Mouse (Mus musculus) CH12.LX (cell line): ENCODE measurements around the gene Sgce. TPM values are rescaled to one million over a fixed set of nuclear protein-coding genes. Genes with fewer than 3 reads are reported as not detected.

Experiments used
- DNase-seq: peaks from one replicate; pipeline ENCODE4 v3.0.0-alpha.2; 2013; ENCODE audit errors: extremely low read depth
- H3K27ac ChIP-seq: 2 replicates; pipeline ENCODE4 v1.5.1; 2012; ENCODE audit warnings: low read depth, mild to moderate bottlenecking, control low read depth, moderate library complexity; ENCODE audit not compliant: insufficient read depth
- H3K27me3 ChIP-seq: replicated peaks from 2 replicates; pipeline ENCODE3; 2012; ENCODE audit warnings: inconsistent platforms
- H3K36me3 ChIP-seq, 2 experiments: replicated peaks in 1 of 2; 2 replicates each; pipeline versions ENCODE3 to v1.6.1; 2012; ENCODE audit warnings: inconsistent platforms in 1 of 2, low read length in 1 of 2, mild to moderate bottlenecking in 1 of 2, mixed read lengths in 1 of 2, moderate library complexity in 1 of 2; ENCODE audit not compliant: control insufficient read depth in 1 of 2, insufficient read depth in 1 of 2
- H3K4me1 ChIP-seq, 2 experiments: 2 replicates each; pipeline ENCODE4 v1.6.1; 2012; ENCODE audit warnings: inconsistent platforms in 1 of 2, moderate library complexity in 1 of 2; ENCODE audit not compliant: insufficient read depth in 2 of 2, control insufficient read depth in 1 of 2
- H3K4me2 ChIP-seq: 2 replicates; pipeline ENCODE4 v1.6.1; 2012; ENCODE audit warnings: low read depth, mild to moderate bottlenecking, control low read depth; ENCODE audit not compliant: poor library complexity, insufficient read depth, severe bottlenecking
- H3K4me3 ChIP-seq, 3 experiments: fragments of 150-350 bp in 1 of 3; sonication (generic) in 1 of 3; replicated peaks in 1 of 3; 2 replicates each; pipeline versions ENCODE3 to v1.5.1; 2011 to 2012; ENCODE audit warnings: low read depth in 2 of 3, low read length in 2 of 3, mild to moderate bottlenecking in 2 of 3, moderate library complexity in 2 of 3, control low read depth in 1 of 3, improper control_type of control experiment in 1 of 3, inconsistent platforms in 1 of 3, mixed read lengths in 1 of 3; ENCODE audit not compliant: poor library complexity in 1 of 3
- H3K79me2 ChIP-seq: replicated peaks from 2 replicates; pipeline ENCODE4 v1.6.1; 2012; ENCODE audit warnings: mild to moderate bottlenecking, moderate library complexity; ENCODE audit not compliant: control insufficient read depth, poor library complexity, insufficient read depth, severe bottlenecking; ENCODE audit errors: extremely low read depth
- H3K9ac ChIP-seq: 2 replicates; pipeline ENCODE4 v1.6.1; 2012; ENCODE audit warnings: low read depth, mild to moderate bottlenecking, control low read depth, moderate library complexity; ENCODE audit not compliant: insufficient read depth
- H3K9me3 ChIP-seq: replicated peaks from 2 replicates; pipeline ENCODE3; 2012; ENCODE audit warnings: low read length, inconsistent platforms, mixed read lengths
- CHD2 ChIP-seq: IDR thresholded peaks from 2 replicates; pipeline ENCODE4 v1.6.1; 2011; ENCODE audit warnings: low read length, improper control_type of control experiment
- CTCF ChIP-seq, 2 experiments: IDR thresholded peaks in 1 of 2; conservative IDR thresholded peaks in 1 of 2; 2 replicates each; pipeline ENCODE4 v1.5.1; 2011 to 2012; ENCODE audit warnings: low read depth in 2 of 2, low read length in 2 of 2, improper control_type of control experiment in 1 of 2, inconsistent platforms in 1 of 2, mild to moderate bottlenecking in 1 of 2, moderate library complexity in 1 of 2
- E2F4 ChIP-seq: IDR thresholded peaks from 2 replicates; pipeline ENCODE4 v1.6.1; 2011; ENCODE audit warnings: low read depth, low read length, improper control_type of control experiment; ENCODE audit not compliant: insufficient replicate concordance
- ELF1 ChIP-seq: IDR thresholded peaks from 2 replicates; pipeline ENCODE4 v1.6.1; 2014; ENCODE audit warnings: low read depth, mild to moderate bottlenecking, inconsistent platforms, low read length, improper control_type of control experiment
- EP300 ChIP-seq: IDR thresholded peaks from 2 replicates; pipeline ENCODE4 v1.6.1; 2011; ENCODE audit warnings: low read length, improper control_type of control experiment
- ETS1 ChIP-seq: conservative IDR thresholded peaks from 2 replicates; pipeline ENCODE4 v1.6.1; 2012; ENCODE audit warnings: low read depth, mild to moderate bottlenecking, inconsistent platforms, low read length, improper control_type of control experiment, moderate library complexity
- GABPA ChIP-seq: IDR thresholded peaks from 2 replicates; pipeline ENCODE4 v1.6.1; 2012; ENCODE audit warnings: low read depth, low read length, improper control_type of control experiment, inconsistent platforms; ENCODE audit not compliant: insufficient replicate concordance
- HCFC1 ChIP-seq: IDR thresholded peaks from 2 replicates; pipeline ENCODE4 v1.6.1; 2012; ENCODE audit warnings: low read depth, mild to moderate bottlenecking, inconsistent platforms, low read length, improper control_type of control experiment
- JUN ChIP-seq: IDR thresholded peaks from 2 replicates; pipeline ENCODE4 v1.6.1; 2011; ENCODE audit warnings: low read depth, mild to moderate bottlenecking, low read length, improper control_type of control experiment, moderate library complexity; ENCODE audit not compliant: insufficient read depth
- JUND ChIP-seq: conservative IDR thresholded peaks from 2 replicates; pipeline ENCODE4 v1.6.1; 2011; ENCODE audit warnings: low read depth, low read length, improper control_type of control experiment
- KAT2A ChIP-seq: IDR thresholded peaks from 2 replicates; pipeline ENCODE4 v1.6.1; 2012; ENCODE audit warnings: low read length, improper control_type of control experiment, inconsistent platforms; ENCODE audit not compliant: insufficient replicate concordance
- MAX ChIP-seq: IDR thresholded peaks from 2 replicates; pipeline ENCODE4 v1.6.1; 2011; ENCODE audit warnings: low read length, improper control_type of control experiment
- MAZ ChIP-seq: IDR thresholded peaks from 2 replicates; pipeline ENCODE4 v1.6.1; 2012; ENCODE audit warnings: low read depth, mild to moderate bottlenecking, inconsistent platforms, low read length, improper control_type of control experiment, moderate library complexity
- MXI1 ChIP-seq: IDR thresholded peaks from 2 replicates; pipeline ENCODE4 v1.6.1; 2011; ENCODE audit warnings: mild to moderate bottlenecking, low read depth, low read length, improper control_type of control experiment
- MYC ChIP-seq: IDR thresholded peaks from 2 replicates; pipeline ENCODE4 v1.6.1; 2011; ENCODE audit warnings: low read depth, mild to moderate bottlenecking, improper control_type of control experiment, low read length
- NELFE ChIP-seq: IDR thresholded peaks from 2 replicates; pipeline ENCODE4 v1.6.1; 2011; ENCODE audit warnings: low read depth, low read length, improper control_type of control experiment
- PAX5 ChIP-seq: IDR thresholded peaks from 2 replicates; pipeline ENCODE4 v1.6.1; 2012; ENCODE audit warnings: low read length, inconsistent platforms, mixed read lengths
- POLR2A ChIP-seq: IDR thresholded peaks from 2 replicates; pipeline ENCODE4 v1.6.1; 2011; ENCODE audit warnings: low read depth, mild to moderate bottlenecking, improper control_type of control experiment, low read length
- POLR2AphosphoS2 ChIP-seq: IDR thresholded peaks from 2 replicates; pipeline ENCODE4 v1.6.1; 2011; ENCODE audit warnings: low read depth, low read length, improper control_type of control experiment
- RCOR1 ChIP-seq: conservative IDR thresholded peaks from 2 replicates; pipeline ENCODE4 v1.6.1; 2012; ENCODE audit warnings: low read depth, mild to moderate bottlenecking, inconsistent platforms, low read length, improper control_type of control experiment
- SIN3A ChIP-seq: IDR thresholded peaks from 2 replicates; pipeline ENCODE4 v1.6.1; 2012; ENCODE audit warnings: low read length, improper control_type of control experiment, inconsistent platforms
- SMC3 ChIP-seq: IDR thresholded peaks from 2 replicates; pipeline ENCODE4 v1.6.1; 2011; ENCODE audit warnings: low read depth, low read length, improper control_type of control experiment
- UBTF ChIP-seq: IDR thresholded peaks from 2 replicates; pipeline ENCODE4 v1.6.1; 2012; ENCODE audit warnings: low read depth, mild to moderate bottlenecking, inconsistent platforms, low read length, improper control_type of control experiment, moderate library complexity
- USF1 ChIP-seq: IDR thresholded peaks from 2 replicates; pipeline ENCODE4 v1.6.1; 2014; ENCODE audit warnings: low read depth, mild to moderate bottlenecking, inconsistent platforms, low read length, improper control_type of control experiment
- ZC3H11A ChIP-seq: IDR thresholded peaks from 2 replicates; pipeline ENCODE4 v1.6.1; 2012; ENCODE audit warnings: low read depth, mild to moderate bottlenecking, inconsistent platforms, low read length, improper control_type of control experiment
- ZMIZ1 ChIP-seq: IDR thresholded peaks from 2 replicates; pipeline ENCODE4 v1.6.1; 2012; ENCODE audit warnings: low read depth, mild to moderate bottlenecking, inconsistent platforms, low read length, improper control_type of control experiment
- ZNF384 ChIP-seq: IDR thresholded peaks from 2 replicates; pipeline ENCODE4 v1.6.1; 2012; ENCODE audit warnings: low read depth, low read length, improper control_type of control experiment, inconsistent platforms
- dilution Hi-C: fragments of 300-500 bp; cut with MboI; formaldehyde crosslinking; loops from 2 replicates; pipeline ENCODE4 v1.14.3; 2020; ENCODE audit warnings: low sequenced_read_pairs; ENCODE audit not compliant: extremely low pct_unique_long_range_greater_than_20kb, extremely low pct_ligation_motif_present
- in situ Hi-C: fragments of 300-500 bp; cut with MboI; formaldehyde crosslinking; loops from 3 replicates; pipeline ENCODE4 v1.14.3; 2019; ENCODE audit warnings: low sequenced_read_pairs, low pct_ligation_motif_present, low pct_unique_long_range_greater_than_20kb, mixed read lengths
- polyA plus RNA-seq: library from polyadenylated mRNA; unstranded; fragments of >175 nt; gene quantifications from 2 replicates; pipeline ENCODE4 v1.2.1, GENCODE M21; 2012; ENCODE audit warnings: low read depth; ENCODE audit not compliant: insufficient read length
- total RNA-seq, 2 experiments: library from RNA; depleted of rRNA; stranded (reverse); fragments of 300-350 nt in 1 of 2; fragments of >200 nt in 1 of 2; gene quantifications; 2 replicates each; pipeline ENCODE4 v1.2.3; 2012 to 2014

The Sgce gene
- total and polyA plus RNA-seq, 3 experiments: not detected

GRCm38 (mm10) chr6:4680576-4680975 is 66.4 kb downstream of the Sgce start:
- Histone ChIP-seq H3K79me2 (no peaks in the 10 kb centered on the region), H3K36me3 (no peaks in the 10 kb centered on the region), H3K4me2 (no peak overlapping the region), H3K4me3 (no peak overlapping the region), H3K9me3 (no peaks in the 10 kb centered on the region), H3K9ac (no peak overlapping the region), H3K4me1 (peaks cover 0 to 14% of the 10 kb centered on the region in 2 experiments; a peak in 2 of 4 replicates), H3K27me3 (no peaks in the 10 kb centered on the region), H3K27ac (no peak overlapping the region)
- in situ Hi-C loops: no loop called here
- TF ChIP-seq KAT2A: no peak
- no peak for TF ChIP-seq NELFE
- TF ChIP-seq GABPA: no peak
- TF ChIP-seq CTCF (conservative IDR thresholded peaks at IDR 0.05 in 1 of 2, IDR thresholded peaks at IDR 0.05 in 1 of 2; ENCODE audit: low read depth in 2 of 2, low read length in 2 of 2): no peak
- no peak for TF ChIP-seq POLR2A
- no peak for TF ChIP-seq JUN
- no peak for TF ChIP-seq USF1
- no peak for TF ChIP-seq MYC
- no peak for TF ChIP-seq ETS1
- no peak for TF ChIP-seq POLR2AphosphoS2
- TF ChIP-seq CHD2: no peak
- no peak for TF ChIP-seq MXI1
- no peak for TF ChIP-seq EP300
- no peak for TF ChIP-seq PAX5
- no peak for TF ChIP-seq UBTF
- TF ChIP-seq HCFC1: no peak
- no peak for TF ChIP-seq ZMIZ1
- TF ChIP-seq MAZ: no peak
- dilution Hi-C loops: no loop called here
- DNase-seq: no peak

GRCm38 (mm10) chr6:4679981-4680380 is 67.0 kb downstream of the Sgce start:
- Histone ChIP-seq H3K4me3 (no peak overlapping the region), H3K4me1 (peaks cover 0 to 14% of the 10 kb centered on the region in 2 experiments; a peak in 2 of 4 replicates)
- TF ChIP-seq MAZ (no peak), ZC3H11A (no peak), JUND (no peak), NELFE (no peak), EP300 (no peak), HCFC1 (no peak), E2F4 (no peak), KAT2A (no peak), RCOR1 (no peak), GABPA (no peak), ELF1 (no peak), MYC (no peak), SIN3A (no peak), ZNF384 (no peak), SMC3 (no peak), MAX (no peak)
- TF ChIP-seq, all 38 proteins: peak for 0
- Histone ChIP-seq H3K9ac (no peak overlapping the region), H3K27me3 (no peaks in the 10 kb centered on the region), H3K9me3 (no peaks in the 10 kb centered on the region), H3K27ac (no peak overlapping the region), H3K4me2 (no peak overlapping the region), H3K79me2 (no peaks in the 10 kb centered on the region), H3K36me3 (no peaks in the 10 kb centered on the region)
- dilution Hi-C loops (no loop called here), in situ Hi-C loops (no loop called here)
- no peak for DNase-seq
